26 mouse cellular contexts compared by ENCODE assay signal in the genomic region with DNA sequence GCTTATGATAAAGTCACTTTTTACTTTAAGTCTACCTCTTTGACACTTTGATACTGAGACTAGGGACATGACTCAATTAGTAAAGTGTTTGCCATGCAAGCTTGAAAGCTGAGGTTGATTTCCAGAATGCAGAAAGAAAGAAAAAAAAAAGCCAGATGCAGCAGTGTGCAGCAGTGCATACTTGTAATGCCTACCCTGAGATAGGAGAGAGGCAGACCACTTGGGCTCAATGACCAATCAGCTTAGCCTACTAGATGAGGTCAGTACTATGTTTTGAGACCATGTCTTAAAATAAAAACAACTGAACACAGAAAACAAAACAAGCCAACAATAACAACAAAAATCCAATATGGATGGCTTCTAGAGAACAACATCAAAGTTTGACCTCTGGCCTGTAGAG.
"Had no signal": no experiment of that assay in that cellular context is flagged by ENCODE, and none has a peak within 500 bp of the region (broad histone marks: within the 10 kb centered on the region; RNA-seq: fewer than 3 reads in every experiment).

No protein-coding gene starts in this region.

- H3K4me1 ChIP-seq: limb, embryonic 10.5 days; limb, embryonic 12.5 days; limb, embryonic 13.5 days; limb, embryonic 15.5 days; liver, embryonic 12.5 days; liver, embryonic 13.5 days; liver, embryonic 15.5 days; megakaryocyte, embryonic 14.5 days; midbrain, embryonic 10.5 days; midbrain, embryonic 12.5 days; midbrain, embryonic 13.5 days; midbrain, embryonic 15.5 days; neural tube, embryonic 12.5 days; neural tube, embryonic 13.5 days had no signal

- H3K4me2 ChIP-seq: limb, embryonic 12.5 days; limb, embryonic 13.5 days; limb, embryonic 15.5 days; liver, embryonic 11.5 days; liver, embryonic 12.5 days; liver, embryonic 13.5 days; liver, embryonic 15.5 days; midbrain, embryonic 11.5 days; midbrain, embryonic 12.5 days; midbrain, embryonic 13.5 days; midbrain, embryonic 15.5 days; neural tube, embryonic 12.5 days; neural tube, embryonic 13.5 days had no signal

- H3K4me3 ChIP-seq: left cerebral cortex, adult 2 months; limb, embryonic 10.5 days; limb, embryonic 12.5 days; limb, embryonic 13.5 days; limb, embryonic 15.5 days; liver, embryonic 12.5 days; liver, embryonic 13.5 days; liver, embryonic 15.5 days; megakaryocyte, embryonic 14.5 days; midbrain, embryonic 10.5 days; midbrain, embryonic 12.5 days; midbrain, embryonic 13.5 days; midbrain, embryonic 15.5 days; myocyte; neural tube, embryonic 12.5 days; neural tube, embryonic 13.5 days had no signal

- H3K27me3 ChIP-seq: limb, embryonic 12.5 days; limb, embryonic 13.5 days; limb, embryonic 15.5 days; liver, embryonic 12.5 days; liver, embryonic 13.5 days; liver, embryonic 15.5 days; megakaryocyte, embryonic 14.5 days; midbrain, embryonic 12.5 days; midbrain, embryonic 13.5 days; midbrain, embryonic 15.5 days; neural tube, embryonic 12.5 days; neural tube, embryonic 13.5 days had no signal

- ATAC-seq: liver, embryonic 12.5 days; liver, postnatal 0 days; midbrain, embryonic 13.5 days had no signal

- H3K9ac ChIP-seq: limb, embryonic 12.5 days; limb, embryonic 13.5 days; limb, embryonic 15.5 days; liver, embryonic 12.5 days; liver, embryonic 13.5 days; liver, embryonic 14.5 days; liver, embryonic 15.5 days; liver, postnatal 0 days; midbrain, embryonic 12.5 days; midbrain, embryonic 13.5 days; midbrain, embryonic 15.5 days; neural tube, embryonic 12.5 days; neural tube, embryonic 13.5 days had no signal

- H3K36me3 ChIP-seq: limb, embryonic 10.5 days; limb, embryonic 12.5 days; limb, embryonic 13.5 days; limb, embryonic 15.5 days; liver, embryonic 12.5 days; liver, embryonic 13.5 days; liver, embryonic 15.5 days; midbrain, embryonic 10.5 days; midbrain, embryonic 12.5 days; midbrain, embryonic 13.5 days; midbrain, embryonic 15.5 days; neural tube, embryonic 12.5 days; neural tube, embryonic 13.5 days had no signal

- DNase-seq: layer of hippocampus, postnatal 36 days; left cerebral cortex, postnatal 4 days; liver; liver, embryonic 13.5 days; liver, postnatal 0 days; lung, postnatal 14 days; midbrain, embryonic 14.5 days had no signal

- H3K9me3 ChIP-seq: limb, embryonic 10.5 days; limb, embryonic 12.5 days; limb, embryonic 13.5 days; limb, embryonic 15.5 days; liver, embryonic 12.5 days; liver, embryonic 13.5 days; liver, embryonic 15.5 days; megakaryocyte, embryonic 14.5 days; midbrain, embryonic 10.5 days; midbrain, embryonic 12.5 days; midbrain, embryonic 15.5 days; neural tube, embryonic 12.5 days; neural tube, embryonic 13.5 days had no signal

- H3K27ac ChIP-seq: left cerebral cortex, adult 2 months; limb, embryonic 10.5 days; limb, embryonic 12.5 days; limb, embryonic 13.5 days; limb, embryonic 15.5 days; liver, embryonic 12.5 days; liver, embryonic 13.5 days; liver, embryonic 14.5 days; liver, embryonic 15.5 days; macrophage; midbrain, embryonic 10.5 days; midbrain, embryonic 12.5 days; midbrain, embryonic 13.5 days; midbrain, embryonic 15.5 days; neural tube, embryonic 12.5 days; neural tube, embryonic 13.5 days had no signal
